Mouse (Mus musculus): ENCODE data around the gene Echs1. TPM values are rescaled to one million over a fixed set of nuclear protein-coding genes. Genes with fewer than 3 reads are reported as not detected.

The Echs1 gene
- total and polyA plus RNA-seq, 3 experiments = 43.3 to 72.0 (median 47.8) TPM

DNA sequence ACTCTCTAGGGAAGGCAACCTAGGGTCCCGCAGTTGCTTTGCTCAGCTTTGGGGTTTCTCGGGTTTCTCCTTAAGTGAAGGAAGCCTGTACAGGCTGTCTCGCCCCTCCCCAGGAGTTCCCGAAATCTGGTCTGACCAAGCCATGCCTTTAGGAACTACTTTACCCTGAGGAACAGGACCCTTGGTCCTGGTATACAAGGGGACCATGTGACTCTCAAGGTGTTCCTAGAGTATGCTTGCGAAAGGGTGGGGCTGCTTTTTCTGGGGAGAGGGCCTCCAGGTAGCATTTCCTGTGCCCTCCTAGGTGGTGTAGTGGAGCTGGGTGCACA is 9.7 kb upstream of the Echs1 start:
- in situ Hi-C loops (cut with MboI; ENCODE audit: low pct_ligation_motif_present, low pct_unique_long_range_greater_than_20kb, low sequenced_read_pairs) = no loop called here

DNA sequence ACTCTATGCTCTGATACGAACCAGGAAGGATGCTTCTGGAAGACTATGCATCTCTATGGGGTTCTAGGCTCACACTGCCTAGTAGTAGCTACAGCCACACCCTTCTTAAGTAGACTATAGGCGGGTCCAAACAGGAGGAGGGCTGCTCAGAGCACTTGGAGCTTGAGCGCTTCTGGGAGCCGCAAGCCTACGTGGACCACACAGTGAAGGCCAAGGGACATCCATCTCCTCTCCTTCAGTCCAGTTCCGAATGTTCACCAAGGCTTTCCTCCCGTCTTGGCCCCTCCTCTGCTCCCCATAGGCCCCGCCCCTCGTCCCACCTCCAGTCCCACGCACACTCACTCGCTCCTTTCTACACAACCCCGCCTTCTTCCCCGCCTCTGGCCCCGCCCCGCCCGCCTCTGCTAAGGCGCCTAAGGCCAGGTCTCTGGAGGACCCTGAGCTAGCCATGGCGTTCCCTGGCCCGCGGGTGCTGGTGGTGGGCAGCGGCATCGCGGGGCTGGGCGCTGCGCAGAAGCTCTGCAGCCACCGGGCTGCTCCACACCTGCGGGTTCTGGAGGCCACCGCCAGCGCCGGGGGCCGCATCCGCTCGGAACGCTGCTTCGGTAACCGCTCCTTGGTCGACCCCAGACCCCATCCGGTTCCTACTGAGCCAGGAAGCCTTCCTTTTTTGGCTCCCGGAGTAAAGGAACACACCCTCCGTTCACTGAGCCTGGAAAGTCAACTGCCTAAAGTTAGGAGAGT is 9.2 kb upstream of the Echs1 start:
- dilution Hi-C loops (cut with MboI; ENCODE audit: extremely low pct_ligation_motif_present, extremely low pct_unique_long_range_greater_than_20kb, low sequenced_read_pairs) = no loop called here
- TF ChIP-seq ZKSCAN1 (IDR thresholded peaks at IDR 0.05; ENCODE audit: borderline replicate concordance, low read depth, low read length) (no peak), MAZ (IDR thresholded peaks at IDR 0.05; ENCODE audit: low read depth, low read length) (peak; percentile 24; the same call in 1 of the 2 replicates), USF1 (IDR thresholded peaks at IDR 0.05; ENCODE audit: low read depth, low read length) (no peak), ZC3H11A (IDR thresholded peaks at IDR 0.05; ENCODE audit: low read depth, low read length) (no peak), E2F4 (IDR thresholded peaks at IDR 0.05; ENCODE audit: insufficient replicate concordance, low read depth, low read length) (no peak), MAX (IDR thresholded peaks at IDR 0.05; ENCODE audit: low read length) (peak; percentile 13; the same call in 1 of the 2 replicates), CHD1 (IDR thresholded peaks at IDR 0.05; ENCODE audit: low read depth, low read length) (no peak), POLR2A (IDR thresholded peaks at IDR 0.05; ENCODE audit: low read depth, low read length) (peak; percentile 71), NRF1 (IDR thresholded peaks at IDR 0.05; ENCODE audit: low read depth, low read length) (peak; percentile 78), CHD2 (IDR thresholded peaks at IDR 0.05; ENCODE audit: low read length) (no peak), NELFE (IDR thresholded peaks at IDR 0.05; ENCODE audit: low read depth, low read length) (0 out of 2 replicates have a peak, but pooled peaks have one; percentile 10), POLR2AphosphoS2 (IDR thresholded peaks at IDR 0.05; ENCODE audit: low read depth, low read length) (peak; percentile 39; the same call in 1 of the 2 replicates), ZMIZ1 (IDR thresholded peaks at IDR 0.05; ENCODE audit: low read depth, low read length) (peak; percentile 75; the same call in 1 of the 2 replicates), SMC3 (IDR thresholded peaks at IDR 0.05; ENCODE audit: low read depth, low read length) (no peak), MAFK (IDR thresholded peaks at IDR 0.05; ENCODE audit: insufficient replicate concordance, low read length) (no peak), IRF4 (IDR thresholded peaks at IDR 0.05; ENCODE audit: low read depth, low read length) (no peak; the same call in 1 of the 2 replicates), MYC (IDR thresholded peaks at IDR 0.05; ENCODE audit: low read depth, low read length) (no peak), SIN3A (IDR thresholded peaks at IDR 0.05; ENCODE audit: low read length) (peak; percentile 43; the same call in 1 of the 2 replicates), TBP (conservative IDR thresholded peaks at IDR 0.05; ENCODE audit: low read depth, low read length) (peak; percentile 94), ETS1 (conservative IDR thresholded peaks at IDR 0.05; ENCODE audit: low read depth, low read length) (no peak), TCF12 (IDR thresholded peaks at IDR 0.05; ENCODE audit: low read depth, low read length) (peak; percentile 51; the same call in 1 of the 2 replicates), ZNF384 (IDR thresholded peaks at IDR 0.05; ENCODE audit: low read depth, low read length) (no peak), EP300 (IDR thresholded peaks at IDR 0.05; ENCODE audit: low read length) (no peak), MXI1 (IDR thresholded peaks at IDR 0.05; ENCODE audit: low read depth, low read length) (no peak), KAT2A (IDR thresholded peaks at IDR 0.05; ENCODE audit: insufficient replicate concordance, low read length) (no peak), PAX5 (IDR thresholded peaks at IDR 0.05; ENCODE audit: low read length) (no peak), ELF1 (IDR thresholded peaks at IDR 0.05; ENCODE audit: low read depth, low read length) (peak; percentile 57)

More for the DNA sequence above, 9.7 kb upstream of the Echs1 start:
- DNase-seq (ENCODE audit: extremely low read depth) = no peak
- no peaks in the 10 kb centered on the region for H3K27me3 ChIP-seq (replicated peaks)
- H3K36me3 ChIP-seq (replicated peaks in 1 of 2; ENCODE audit: control insufficient read depth in 1 of 2, insufficient read depth in 1 of 2, low read length in 1 of 2) = peaks cover 15 to 25% of the 10 kb centered on the region in 2 experiments
- H3K9ac ChIP-seq (ENCODE audit: insufficient read depth, low read depth) = peak overlapping the region; percentile 89
- peaks cover 17 to 71% of the 10 kb centered on the region in 2 experiments for H3K4me1 ChIP-seq (ENCODE audit: control insufficient read depth in 1 of 2, insufficient read depth in 2 of 2)
- peak overlapping the region; percentile 86 for H3K4me2 ChIP-seq (ENCODE audit: insufficient read depth, low read depth, poor library complexity, severe bottlenecking)
- TF ChIP-seq TCF12 (IDR thresholded peaks at IDR 0.05; ENCODE audit: low read depth, low read length) = no peak
- no peak for TF ChIP-seq USF2 (conservative IDR thresholded peaks at IDR 0.05; ENCODE audit: low read depth, low read length)
- no peak for TF ChIP-seq BHLHE40 (IDR thresholded peaks at IDR 0.05; ENCODE audit: low read depth, low read length)
- TF ChIP-seq TBP (conservative IDR thresholded peaks at IDR 0.05; ENCODE audit: low read depth, low read length) = no peak
- no peak for TF ChIP-seq MAX (IDR thresholded peaks at IDR 0.05; ENCODE audit: low read length)
- TF ChIP-seq MYC (IDR thresholded peaks at IDR 0.05; ENCODE audit: low read depth, low read length) = no peak
- no peak for TF ChIP-seq RCOR1 (conservative IDR thresholded peaks at IDR 0.05; ENCODE audit: low read depth, low read length)
- TF ChIP-seq UBTF (IDR thresholded peaks at IDR 0.05; ENCODE audit: low read depth, low read length) = no peak
- no peak for TF ChIP-seq ZC3H11A (IDR thresholded peaks at IDR 0.05; ENCODE audit: low read depth, low read length)
- no peak for TF ChIP-seq ELF1 (IDR thresholded peaks at IDR 0.05; ENCODE audit: low read depth, low read length)
- no peak for TF ChIP-seq RAD21 (IDR thresholded peaks at IDR 0.05; ENCODE audit: low read depth, low read length)
- TF ChIP-seq JUN (IDR thresholded peaks at IDR 0.05; ENCODE audit: insufficient read depth, low read depth, low read length) = no peak
- no peak for TF ChIP-seq ETS1 (conservative IDR thresholded peaks at IDR 0.05; ENCODE audit: low read depth, low read length)
- TF ChIP-seq NELFE (IDR thresholded peaks at IDR 0.05; ENCODE audit: low read depth, low read length) = no peak
- H3K27ac ChIP-seq (ENCODE audit: insufficient read depth, low read depth) = no peak overlapping the region
- H3K9me3 ChIP-seq (replicated peaks; ENCODE audit: low read length) = no peaks in the 10 kb centered on the region
- dilution Hi-C loops (cut with MboI; ENCODE audit: extremely low pct_ligation_motif_present, extremely low pct_unique_long_range_greater_than_20kb, low sequenced_read_pairs) = no loop called here
- H3K4me3 ChIP-seq (replicated peaks in 1 of 3; ENCODE audit: low read depth in 2 of 3, low read length in 2 of 3, poor library complexity in 1 of 3) = peak overlapping the region; percentile 47 to 90 (median 84)
- peaks cover 3% of the 10 kb centered on the region for H3K79me2 ChIP-seq (replicated peaks; ENCODE audit: control insufficient read depth, extremely low read depth, insufficient read depth, poor library complexity, severe bottlenecking)

More for the DNA sequence above, 9.2 kb upstream of the Echs1 start:
- Histone ChIP-seq H3K27ac (ENCODE audit: insufficient read depth, low read depth) (peak overlapping the region; percentile 93), H3K36me3 (replicated peaks in 1 of 2; ENCODE audit: control insufficient read depth in 1 of 2, insufficient read depth in 1 of 2, low read length in 1 of 2) (peaks cover 13 to 21% of the 10 kb centered on the region in 2 experiments), H3K9ac (ENCODE audit: insufficient read depth, low read depth) (peak overlapping the region; percentile 89), H3K9me3 (replicated peaks; ENCODE audit: low read length) (no peaks in the 10 kb centered on the region), H3K4me1 (ENCODE audit: control insufficient read depth in 1 of 2, insufficient read depth in 2 of 2) (peaks cover 20 to 75% of the 10 kb centered on the region in 2 experiments), H3K4me3 (replicated peaks in 1 of 3; ENCODE audit: low read depth in 2 of 3, low read length in 2 of 3, poor library complexity in 1 of 3) (peak overlapping the region; percentile 47 to 90 (median 84)), H3K27me3 (replicated peaks) (no peaks in the 10 kb centered on the region), H3K79me2 (replicated peaks; ENCODE audit: control insufficient read depth, extremely low read depth, insufficient read depth, poor library complexity, severe bottlenecking) (peaks cover 3% of the 10 kb centered on the region), H3K4me2 (ENCODE audit: insufficient read depth, low read depth, poor library complexity, severe bottlenecking) (peak overlapping the region; percentile 86)
- in situ Hi-C loops (cut with MboI; ENCODE audit: low pct_ligation_motif_present, low pct_unique_long_range_greater_than_20kb, low sequenced_read_pairs) = no loop called here
- peak; percentile 96 for DNase-seq (ENCODE audit: extremely low read depth)

Data from CH12.LX (cell line).